Mouse (Mus musculus): Measurements from ENCODE around the gene Ddx24. TPM values are rescaled to one million over a fixed set of nuclear protein-coding genes. Genes with fewer than 3 reads are reported as not detected.

The Ddx24 gene
- polyA plus RNA-seq, 1 experiment, result 50.8 TPM

DNA sequence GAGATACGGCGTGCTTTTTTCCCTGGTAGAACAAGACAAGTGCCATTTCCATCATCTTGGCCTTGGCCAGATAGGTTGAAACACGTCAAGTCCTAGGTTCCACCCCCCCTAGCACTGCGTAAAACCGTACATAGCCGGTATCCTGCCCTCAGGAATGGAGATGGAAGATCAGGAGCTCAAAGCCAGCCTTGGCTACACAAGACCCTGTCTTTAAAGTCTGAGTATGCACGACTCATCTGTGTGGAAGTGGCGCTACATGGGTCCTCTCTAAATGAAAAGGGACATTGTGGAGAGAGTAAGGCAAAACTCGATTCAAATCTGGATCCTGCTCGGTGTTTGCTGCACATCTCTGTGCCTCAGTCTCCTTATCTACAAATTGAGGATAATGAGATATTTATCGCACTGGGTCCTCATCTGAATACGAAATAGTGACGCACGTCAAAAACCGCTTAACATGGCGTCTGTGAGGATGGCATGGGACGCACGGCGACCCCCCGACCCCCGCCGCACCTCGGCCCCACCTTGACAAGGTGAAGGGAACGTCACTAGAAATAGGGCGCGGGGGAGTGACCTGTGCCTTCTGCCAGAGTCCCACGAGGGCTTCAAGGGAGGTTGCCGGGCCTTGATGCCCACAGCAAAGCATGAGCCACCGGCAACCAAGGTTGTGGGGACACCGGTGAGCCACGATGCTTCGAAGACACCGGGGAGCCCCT, 458 bp downstream of the Ddx24 start:
- Histone ChIP-seq H3K27me3 (ENCODE audit: control insufficient read depth, insufficient read depth, low read length) (no peaks in the 10 kb centered on the region), H3K27ac (ENCODE audit: control insufficient read depth, insufficient read depth, low read length) (no peak overlapping the region), H3K4me3 (ENCODE audit: control insufficient read depth, insufficient read depth, low read length) (peak overlapping the region; percentile 83), H3K36me3 (ENCODE audit: control insufficient read depth, insufficient read depth, low read length) (peaks cover 9% of the 10 kb centered on the region), H3K4me1 (replicated peaks; ENCODE audit: control insufficient read depth, insufficient read depth, low read length) (peaks cover 14% of the 10 kb centered on the region)
- 10% methylated on average over 33 of the region's 33 CpGs for WGBS
- no peak for DNase-seq
- TF ChIP-seq POLR2A (IDR thresholded peaks at IDR 0.05; ENCODE audit: control insufficient read depth, extremely low read depth, insufficient read depth, low read length, poor library complexity) (no peak), CTCF (IDR thresholded peaks at IDR 0.05; ENCODE audit: borderline replicate concordance, control insufficient read depth, extremely low read depth, insufficient read depth, low read length, poor library complexity) (no peak)

DNA sequence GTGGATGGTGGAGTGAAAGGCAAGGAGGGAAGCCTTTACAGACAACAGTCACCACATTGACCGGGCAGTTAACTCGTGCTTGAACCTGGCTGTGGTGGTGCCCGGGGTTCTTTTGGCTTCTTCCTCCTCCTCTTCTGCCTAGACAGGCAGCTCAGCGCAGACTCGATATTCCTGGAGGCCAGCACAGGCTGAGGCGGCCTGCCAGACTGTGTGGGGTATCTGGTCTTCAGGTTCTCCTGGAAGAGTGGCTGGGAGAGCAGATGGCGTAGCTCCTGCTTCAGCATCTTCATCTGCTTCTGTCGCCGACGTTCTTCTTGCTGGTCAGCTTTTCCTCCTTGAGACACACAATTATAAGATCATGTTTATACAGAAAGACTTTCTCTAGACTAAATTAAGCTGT, 17.5 kb downstream of the Ddx24 start:
- H3K27me3 ChIP-seq (ENCODE audit: control insufficient read depth, insufficient read depth, low read length), result no peaks in the 10 kb centered on the region
- H3K4me3 ChIP-seq (ENCODE audit: control insufficient read depth, insufficient read depth, low read length), result no peak overlapping the region
- peaks cover 75% of the 10 kb centered on the region for H3K36me3 ChIP-seq (ENCODE audit: control insufficient read depth, insufficient read depth, low read length)
- DNase-seq, result no peak
- no peaks in the 10 kb centered on the region for H3K4me1 ChIP-seq (replicated peaks; ENCODE audit: control insufficient read depth, insufficient read depth, low read length)
- no peak overlapping the region for H3K27ac ChIP-seq (ENCODE audit: control insufficient read depth, insufficient read depth, low read length)
- TF ChIP-seq POLR2A (IDR thresholded peaks at IDR 0.05; ENCODE audit: control insufficient read depth, extremely low read depth, insufficient read depth, low read length, poor library complexity), result no peak
- TF ChIP-seq CTCF (IDR thresholded peaks at IDR 0.05; ENCODE audit: borderline replicate concordance, control insufficient read depth, extremely low read depth, insufficient read depth, low read length, poor library complexity), result no peak
- 94% methylated on average over 10 of the region's 10 CpGs for WGBS

DNA sequence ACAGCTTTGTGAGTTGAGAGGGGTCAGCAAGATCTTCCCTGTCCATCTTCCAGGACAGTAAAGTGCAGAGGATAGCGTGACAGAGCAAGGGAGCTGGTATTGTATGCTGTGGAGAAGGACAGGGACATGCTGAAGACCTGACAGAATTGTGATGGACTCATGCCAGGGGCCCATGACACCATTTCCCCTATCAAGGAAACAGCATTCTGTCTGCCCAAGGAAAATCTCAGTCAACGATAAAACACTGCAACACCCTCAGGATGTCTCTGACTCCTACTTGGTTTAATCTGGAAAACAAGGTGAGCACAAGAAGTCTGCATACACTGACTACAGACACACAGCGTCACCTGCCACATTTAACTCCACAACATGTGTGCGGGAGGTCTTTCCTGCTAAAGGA, 17.9 kb downstream of the Ddx24 start, which contains the start of gene 9330161L09Rik:
TSS of gene 9330161L09Rik (minus strand) at position 101 of the 400 bp plus-strand sequence.
- no peak for TF ChIP-seq POLR2A (IDR thresholded peaks at IDR 0.05; ENCODE audit: control insufficient read depth, extremely low read depth, insufficient read depth, low read length, poor library complexity)

DNA sequence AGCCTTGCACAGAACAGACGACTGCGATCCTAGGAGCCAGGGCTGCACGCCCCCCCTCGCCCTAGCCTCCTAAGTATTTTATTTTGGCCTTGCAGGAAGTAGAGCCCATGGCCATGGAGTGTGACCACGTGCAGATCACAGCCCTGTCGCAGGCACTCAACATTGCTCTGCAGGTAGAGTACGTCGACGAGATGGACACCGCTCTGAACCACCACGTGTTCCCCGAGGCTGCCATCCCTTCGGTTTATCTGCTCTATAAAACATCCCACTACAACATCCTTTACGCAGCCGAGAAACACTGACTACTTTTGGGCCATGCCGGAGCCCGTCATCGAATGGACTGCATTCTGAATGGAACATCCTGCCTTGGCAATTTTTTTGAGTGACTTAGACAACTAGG, 21.5 kb downstream of the Ddx24 start:
- Histone ChIP-seq H3K4me1 (replicated peaks; ENCODE audit: control insufficient read depth, insufficient read depth, low read length) (no peaks in the 10 kb centered on the region), H3K4me3 (ENCODE audit: control insufficient read depth, insufficient read depth, low read length) (no peak overlapping the region), H3K27me3 (ENCODE audit: control insufficient read depth, insufficient read depth, low read length) (no peaks in the 10 kb centered on the region), H3K36me3 (ENCODE audit: control insufficient read depth, insufficient read depth, low read length) (peaks cover 38% of the 10 kb centered on the region), H3K27ac (ENCODE audit: control insufficient read depth, insufficient read depth, low read length) (no peak overlapping the region)
- no peak for DNase-seq
- TF ChIP-seq CTCF (IDR thresholded peaks at IDR 0.05; ENCODE audit: borderline replicate concordance, control insufficient read depth, extremely low read depth, insufficient read depth, low read length, poor library complexity) (no peak), POLR2A (IDR thresholded peaks at IDR 0.05; ENCODE audit: control insufficient read depth, extremely low read depth, insufficient read depth, low read length, poor library complexity) (no peak)
- WGBS, result 93% methylated on average over 18 of the region's 18 CpGs

More for the DNA sequence above, 17.9 kb downstream of the Ddx24 start, which contains the start of gene 9330161L09Rik:
- H3K27ac ChIP-seq (ENCODE audit: control insufficient read depth, insufficient read depth, low read length), result no peak within 1 kb of the TSS
- no peaks in the 10 kb centered on the region for H3K4me1 ChIP-seq (replicated peaks; ENCODE audit: control insufficient read depth, insufficient read depth, low read length)
- no peaks in the 10 kb centered on the region for H3K27me3 ChIP-seq (ENCODE audit: control insufficient read depth, insufficient read depth, low read length)
- H3K4me3 ChIP-seq (ENCODE audit: control insufficient read depth, insufficient read depth, low read length), result no peak within 1 kb of the TSS
- no peak for DNase-seq
- WGBS, result 98% methylated on average over 4 of the region's 4 CpGs
- peaks cover 71% of the 10 kb centered on the region for H3K36me3 ChIP-seq (ENCODE audit: control insufficient read depth, insufficient read depth, low read length)

DNA sequence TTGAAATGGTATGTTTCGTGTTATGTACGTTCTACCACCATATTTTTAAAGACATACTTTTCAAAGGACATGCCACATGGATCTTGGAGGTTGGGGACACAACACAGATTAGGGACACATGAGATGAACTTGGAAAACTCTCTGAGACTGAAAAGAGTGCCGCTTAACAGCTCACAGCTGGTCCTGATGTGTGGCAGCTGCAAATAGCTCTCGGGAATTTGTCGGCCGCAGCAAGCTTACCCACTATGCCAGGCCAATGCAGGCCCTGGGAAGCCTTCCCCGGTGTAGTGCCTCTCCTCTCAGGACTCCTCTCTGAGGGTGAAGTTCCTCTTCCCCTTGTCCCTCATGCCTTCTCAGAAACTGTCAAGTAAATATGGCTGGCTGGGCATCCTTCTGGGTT, 28.9 kb downstream of the Ddx24 start:
- 89% methylated on average over 7 of the region's 7 CpGs for WGBS
- Histone ChIP-seq H3K36me3 (ENCODE audit: control insufficient read depth, insufficient read depth, low read length) (no peaks in the 10 kb centered on the region), H3K27me3 (ENCODE audit: control insufficient read depth, insufficient read depth, low read length) (no peaks in the 10 kb centered on the region), H3K4me1 (replicated peaks; ENCODE audit: control insufficient read depth, insufficient read depth, low read length) (no peaks in the 10 kb centered on the region), H3K4me3 (ENCODE audit: control insufficient read depth, insufficient read depth, low read length) (no peak overlapping the region), H3K27ac (ENCODE audit: control insufficient read depth, insufficient read depth, low read length) (no peak overlapping the region)
- TF ChIP-seq CTCF (IDR thresholded peaks at IDR 0.05; ENCODE audit: borderline replicate concordance, control insufficient read depth, extremely low read depth, insufficient read depth, low read length, poor library complexity) (no peak), POLR2A (IDR thresholded peaks at IDR 0.05; ENCODE audit: control insufficient read depth, extremely low read depth, insufficient read depth, low read length, poor library complexity) (no peak)
- DNase-seq, result no peak

DNA sequence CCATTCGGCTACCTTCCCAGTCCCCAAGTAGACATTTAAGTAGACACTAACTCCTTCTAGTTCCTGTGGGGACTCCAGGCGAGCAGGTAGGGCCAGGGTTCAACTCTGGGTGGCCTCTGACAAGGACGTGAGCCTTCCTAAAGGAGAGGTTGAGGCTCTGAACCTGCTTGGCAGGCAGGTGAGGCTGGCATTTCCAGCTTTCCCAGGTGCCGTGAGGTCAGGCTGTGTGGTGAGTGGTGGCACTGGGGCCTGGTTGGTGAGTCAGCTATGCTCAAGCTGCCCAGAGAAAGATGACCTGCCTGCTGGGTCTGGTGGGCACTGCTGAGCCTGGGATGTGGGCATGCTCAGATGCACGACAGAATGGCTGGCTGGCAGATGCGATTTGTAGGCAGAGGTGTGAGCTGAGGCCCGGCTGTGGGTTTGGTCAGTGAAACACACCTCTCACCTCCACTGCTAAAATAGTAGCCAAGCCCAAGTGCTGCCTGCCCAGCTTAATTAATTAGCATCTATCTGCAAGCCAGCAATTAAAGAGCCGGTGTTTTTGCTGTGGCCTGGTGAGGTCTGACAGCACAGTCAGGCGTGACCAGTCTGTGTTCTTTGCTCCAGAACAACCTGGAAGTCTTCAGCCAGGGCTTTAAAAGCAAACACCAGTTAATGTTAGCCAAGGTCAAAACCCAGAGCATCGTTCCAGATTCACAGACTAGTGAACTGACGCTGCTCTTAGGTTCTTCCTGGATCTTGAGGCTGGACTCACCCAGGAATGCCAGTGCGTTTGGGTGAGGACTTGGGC, 29.9 kb downstream of the Ddx24 start:
- Histone ChIP-seq H3K4me3 (ENCODE audit: control insufficient read depth, insufficient read depth, low read length) (no peak overlapping the region), H3K27me3 (ENCODE audit: control insufficient read depth, insufficient read depth, low read length) (no peaks in the 10 kb centered on the region), H3K4me1 (replicated peaks; ENCODE audit: control insufficient read depth, insufficient read depth, low read length) (no peaks in the 10 kb centered on the region), H3K36me3 (ENCODE audit: control insufficient read depth, insufficient read depth, low read length) (no peaks in the 10 kb centered on the region), H3K27ac (ENCODE audit: control insufficient read depth, insufficient read depth, low read length) (no peak overlapping the region)
- no peak for DNase-seq
- TF ChIP-seq CTCF (IDR thresholded peaks at IDR 0.05; ENCODE audit: borderline replicate concordance, control insufficient read depth, extremely low read depth, insufficient read depth, low read length, poor library complexity), result no peak
- no peak for TF ChIP-seq POLR2A (IDR thresholded peaks at IDR 0.05; ENCODE audit: control insufficient read depth, extremely low read depth, insufficient read depth, low read length, poor library complexity)
- WGBS, result 92% methylated on average over 12 of the region's 12 CpGs
